Mouse (Mus musculus): ENCODE measurements around the gene Trim41. TPM values are rescaled to one million over a fixed set of nuclear protein-coding genes. Genes with fewer than 3 reads are reported as not detected.

The Trim41 gene
- polyA plus RNA-seq (2012; rRNA removed; ENCODE audit: low replicate concordance), result 18.0 and 20.2 TPM in 2 replicates

DNA sequence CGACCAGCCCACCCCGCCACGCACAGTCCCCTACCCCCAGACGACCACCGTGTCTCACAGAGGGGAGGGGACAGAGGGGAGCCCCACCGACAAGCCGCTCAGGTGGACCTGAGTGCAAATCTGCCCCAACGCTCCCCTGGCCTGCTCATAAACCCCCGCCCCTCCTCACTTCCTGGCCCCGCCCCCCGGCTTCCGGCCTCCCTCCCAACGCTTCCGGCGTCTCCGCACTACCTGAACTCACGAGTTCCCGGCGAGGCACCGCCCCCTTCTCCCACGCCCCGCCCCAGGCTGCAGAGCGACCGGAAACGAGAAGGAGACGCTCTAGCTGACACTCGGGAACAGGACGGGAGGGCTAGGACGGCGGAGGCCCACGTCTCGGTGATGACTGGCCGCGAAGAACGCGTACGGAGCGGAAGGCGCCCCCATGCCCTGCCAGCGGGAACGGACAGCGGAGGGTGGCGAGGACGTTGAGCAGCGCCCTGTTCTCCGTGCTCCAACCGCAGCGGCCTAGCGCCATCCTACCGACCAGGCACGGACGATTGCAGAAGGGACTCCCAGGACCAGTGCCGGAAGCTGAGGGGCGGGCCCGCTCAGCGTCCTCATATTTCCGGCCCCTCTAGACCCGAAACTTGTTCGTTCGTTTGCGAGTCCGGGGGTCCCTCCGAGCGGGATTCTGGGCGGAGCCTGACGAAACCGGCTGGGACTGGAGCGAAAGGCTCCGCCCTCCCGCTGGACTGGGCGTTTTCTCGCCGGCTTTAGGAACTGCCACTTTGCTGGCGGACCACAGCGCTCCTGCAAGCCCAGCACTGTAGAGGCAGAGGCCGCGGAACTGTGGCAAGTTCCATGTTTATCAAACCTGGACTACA is at the start of gene Trim41:
TSS of gene Trim41 (minus strand) at position 554 of the 866 bp plus-strand sequence.

GRCm38 (mm10) chr11:48825979-48826751 is 9.0 kb upstream of the Trim41 start, which contains the start of the genes Trim7 and Gm12184:
Trim7 (plus strand) TSS chr11:48826140.
Gm12184 (minus strand) TSS chr11:48826655.

DNA sequence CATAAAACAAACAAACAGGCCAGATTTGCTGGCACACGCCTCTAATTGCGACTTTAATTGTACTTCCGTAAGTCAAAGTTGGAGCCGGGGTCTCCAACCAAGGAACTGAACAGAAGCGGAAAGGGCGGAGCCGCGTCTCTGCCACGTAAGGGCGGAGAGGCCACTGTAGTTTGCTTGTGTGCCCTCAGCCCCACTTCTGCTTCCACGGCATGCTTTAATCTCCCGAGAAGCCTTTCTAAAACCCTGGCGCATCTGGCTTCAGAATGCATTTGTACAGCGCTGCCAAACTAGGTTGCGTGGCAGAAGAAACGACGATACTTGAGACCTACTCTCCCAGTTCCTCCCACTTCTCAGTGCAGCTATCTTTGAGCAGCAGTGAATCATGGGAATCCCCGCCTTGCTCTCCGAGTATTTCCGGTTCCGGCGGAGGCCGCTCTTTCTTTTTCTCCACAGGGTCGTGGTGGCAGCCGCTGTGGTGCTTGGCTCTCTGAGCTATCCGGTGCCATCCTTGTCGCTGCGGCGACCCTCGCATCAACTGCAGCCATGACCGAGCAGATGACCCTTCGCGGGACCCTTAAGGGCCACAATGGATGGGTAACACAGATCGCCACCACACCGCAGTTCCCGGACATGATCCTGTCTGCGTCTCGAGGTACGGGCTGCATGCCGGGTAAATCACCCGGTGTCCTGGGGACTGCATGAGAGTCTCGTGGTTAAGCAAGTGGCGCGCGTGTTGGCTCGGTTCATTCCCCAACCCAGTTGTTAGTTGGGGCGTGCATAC is 17.0 kb downstream of the Trim41 start, which contains the start of gene Rack1:
TSS of gene Rack1 (plus strand) at position 412 of the 781 bp plus-strand sequence.

Other genes with a start within 250 kb of the Trim41 start
- 1,617 and 1,811 TPM in 2 replicates for gene Rack1, start 17.0 kb downstream of the Trim41 start, polyA plus RNA-seq (2012; rRNA removed; ENCODE audit: low replicate concordance)
- gene Trim7, start 8.8 kb upstream of the Trim41 start, polyA plus RNA-seq (2012; rRNA removed; ENCODE audit: low replicate concordance), result 6.0 and 12.8 TPM in 2 replicates
- gene Gm12184, start 9.3 kb upstream of the Trim41 start, polyA plus RNA-seq (2012; rRNA removed; ENCODE audit: low replicate concordance), result 2.8 and 3.5 TPM in 2 replicates
- 1.4 and 1.5 TPM in 2 replicates for gene Irgm1, start 54.3 kb upstream of the Trim41 start, polyA plus RNA-seq (2012; rRNA removed; ENCODE audit: low replicate concordance)
- gene Gm5431, start 84.9 kb upstream of the Trim41 start, polyA plus RNA-seq (2012; rRNA removed; ENCODE audit: low replicate concordance), result 0.06 and 0.66 TPM in 2 replicates
- 4.3 and 16.0 TPM in 2 replicates for gene Psme2b, start 128.8 kb upstream of the Trim41 start, polyA plus RNA-seq (2012; rRNA removed; ENCODE audit: low replicate concordance)
- gene Olfr56, start 161.5 kb upstream of the Trim41 start, polyA plus RNA-seq (2012; rRNA removed; ENCODE audit: low replicate concordance), result 0.07 TPM in 1 of 2 replicates, not detected in the other
- 0.21 and 0.46 TPM in 2 replicates for gene 9930111J21Rik1, start 162.0 kb upstream of the Trim41 start, polyA plus RNA-seq (2012; rRNA removed; ENCODE audit: low replicate concordance)
- 0.04 and 0.05 TPM in 2 replicates for gene Gm12185, start 174.9 kb upstream of the Trim41 start, polyA plus RNA-seq (2012; rRNA removed; ENCODE audit: low replicate concordance)
- 0.16 and 0.33 TPM in 2 replicates for gene Tgtp1, start 176.8 kb upstream of the Trim41 start, polyA plus RNA-seq (2012; rRNA removed; ENCODE audit: low replicate concordance)
- gene 9930111J21Rik2, start 233.9 kb upstream of the Trim41 start, polyA plus RNA-seq (2012; rRNA removed; ENCODE audit: low replicate concordance), result 0.05 and 0.09 TPM in 2 replicates
- gene Tgtp2, start 246.9 kb upstream of the Trim41 start, polyA plus RNA-seq (2012; rRNA removed; ENCODE audit: low replicate concordance), result 0.18 and 0.72 TPM in 2 replicates